Comparison of ENCODE assay signal across 9 mouse cellular contexts in the genomic region with DNA sequence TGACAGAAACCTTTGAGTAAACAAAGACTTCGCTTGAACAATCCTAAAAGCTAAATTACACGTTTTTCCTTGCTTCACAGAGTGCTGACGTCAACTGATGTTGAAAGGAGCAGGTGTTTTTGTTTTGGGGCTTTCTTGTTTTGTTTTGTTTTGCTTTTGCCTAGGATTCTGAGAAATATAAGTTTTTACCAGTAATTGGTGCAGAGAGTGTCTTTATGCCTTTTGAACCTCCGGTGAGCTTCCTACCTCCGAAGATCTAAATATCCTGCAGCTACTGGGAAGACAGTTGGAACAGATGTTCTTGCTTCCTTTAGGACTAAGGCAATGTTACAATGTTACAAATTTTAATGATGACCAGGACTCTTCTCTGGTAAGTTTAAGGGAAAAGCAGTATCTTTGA. TPM values are rescaled to one million over a fixed set of nuclear protein-coding genes. Genes with fewer than 3 reads are reported as not detected.
DNase-seq lines count a peak whose midpoint lies in the region; ATAC-seq and TF ChIP-seq lines count a peak whose summit lies in the region.
"Had no signal": no experiment of that assay in that cellular context is flagged by ENCODE, and none has a peak within 500 bp of the region (broad histone marks: within the 10 kb centered on the region; RNA-seq: fewer than 3 reads in every experiment).

A gene (plus strand): TSS at position 301 of the 400 bp plus-strand sequence.

- H3K4me1 ChIP-seq in kidney, embryonic 15.5 days, result peaks cover 42% of the 10 kb centered on the region
- peaks cover 0 to 13% of the 10 kb centered on the region in 2 experiments; a peak in 2 of 4 replicates for H3K4me1 ChIP-seq in ES-E14 (ENCODE audit: control insufficient read depth in 2 of 2, insufficient read depth in 2 of 2, low read length in 2 of 2, poor library complexity in 1 of 2)
- peaks cover 18% of the 10 kb centered on the region for H3K4me1 ChIP-seq in embryonic facial prominence, embryonic 13.5 days
- peaks cover 29% of the 10 kb centered on the region for H3K4me1 ChIP-seq in limb, embryonic 15.5 days

- H3K4me3 ChIP-seq in kidney, embryonic 15.5 days (replicated peaks), result peak within 1 kb of the TSS; percentile 23
- H3K4me3 ChIP-seq in ES-E14 (ENCODE audit: insufficient read depth in 1 of 2, low read depth in 1 of 2, low read length in 2 of 2, poor library complexity in 1 of 2, severe bottlenecking in 1 of 2), result peak within 1 kb of the TSS in 1 of 2 experiments; percentile 7; a peak in 1 of 4 replicates
- no peak within 1 kb of the TSS for H3K4me3 ChIP-seq in embryonic facial prominence, embryonic 13.5 days
- H3K4me3 ChIP-seq in limb, embryonic 15.5 days, result no peak within 1 kb of the TSS
- H3K4me3 ChIP-seq: megakaryocyte, embryonic 14.5 days had no signal

- no peak within 1 kb of the TSS for H3K9ac ChIP-seq in kidney, embryonic 15.5 days
- H3K9ac ChIP-seq in ES-E14 (ENCODE audit: insufficient read depth, low read depth, low read length, poor library complexity, severe bottlenecking), result no peak within 1 kb of the TSS
- H3K9ac ChIP-seq in embryonic facial prominence, embryonic 13.5 days, result no peak within 1 kb of the TSS
- no peak within 1 kb of the TSS for H3K9ac ChIP-seq in limb, embryonic 15.5 days

- peak within 1 kb of the TSS; percentile 66 for H3K27ac ChIP-seq in kidney, embryonic 15.5 days
- no peak within 1 kb of the TSS for H3K27ac ChIP-seq in ES-E14 (ENCODE audit: insufficient read depth, low read depth, low read length, poor library complexity, severe bottlenecking)
- no peak within 1 kb of the TSS for H3K27ac ChIP-seq in embryonic facial prominence, embryonic 13.5 days
- H3K27ac ChIP-seq in limb, embryonic 15.5 days, result no peak within 1 kb of the TSS

- no peak for ATAC-seq in kidney, embryonic 15.5 days (replicated peaks; ENCODE audit: low FRiP score)
- ATAC-seq in embryonic facial prominence, embryonic 13.5 days (ENCODE audit: insufficient number of reproducible peaks, insufficient read depth, low FRiP score, low TSS enrichment, low read depth), result no peak
- no peak for ATAC-seq in limb, embryonic 15.5 days (ENCODE audit: insufficient number of reproducible peaks, low FRiP score, low TSS enrichment, low read depth)
- ATAC-seq in megakaryocyte, adult 5-6 weeks (ENCODE audit: poor library complexity, severe bottlenecking), result no peak
- no peak for ATAC-seq in erythroid progenitor cell, adult 5-6 weeks (replicated peaks; ENCODE audit: low FRiP score, poor library complexity, severe bottlenecking)

- peaks cover 61% of the 10 kb centered on the region for H3K27me3 ChIP-seq in kidney, embryonic 15.5 days
- H3K27me3 ChIP-seq in embryonic facial prominence, embryonic 13.5 days, result peaks cover 64% of the 10 kb centered on the region
- H3K27me3 ChIP-seq in limb, embryonic 15.5 days, result peaks cover 10% of the 10 kb centered on the region; the same call in 1 of the 2 replicates

- no peak for DNase-seq in kidney, postnatal 10 days
- no peak for DNase-seq in ES-E14 (ENCODE audit: low read depth, low spot score)
- DNase-seq: thymus, postnatal 14 days had no signal

- H3K9me3 ChIP-seq in kidney, embryonic 15.5 days (replicated peaks), result no peaks in the 10 kb centered on the region
- H3K9me3 ChIP-seq in ES-E14 (ENCODE audit: control insufficient read depth, insufficient read depth, low read depth, low read length), result no peaks in the 10 kb centered on the region
- H3K9me3 ChIP-seq in embryonic facial prominence, embryonic 13.5 days, result no peaks in the 10 kb centered on the region
- H3K9me3 ChIP-seq in limb, embryonic 15.5 days, result no peaks in the 10 kb centered on the region
- H3K9me3 ChIP-seq: megakaryocyte, embryonic 14.5 days had no signal

- 63% methylated on average over 5 of the region's 5 CpGs for WGBS in kidney, embryonic 15.5 days
- 33% methylated on average over 5 of the region's 5 CpGs for WGBS in embryonic facial prominence, embryonic 13.5 days
- WGBS in limb, embryonic 15.5 days, result 53% methylated on average over 5 of the region's 5 CpGs

- in situ Hi-C loops in ES-E14 (cut with MboI; ENCODE audit: low sequenced_read_pairs in 2 of 2, unreplicated experiment in 2 of 2), result no loop called here

- no peaks in the 10 kb centered on the region for H3K36me3 ChIP-seq in kidney, embryonic 15.5 days
- H3K36me3 ChIP-seq in ES-E14 (ENCODE audit: control insufficient read depth, insufficient read depth, low read length, poor library complexity, severe bottlenecking), result peaks cover 4% of the 10 kb centered on the region; the same call in 1 of the 2 replicates
- no peaks in the 10 kb centered on the region for H3K36me3 ChIP-seq in embryonic facial prominence, embryonic 13.5 days
- no peaks in the 10 kb centered on the region for H3K36me3 ChIP-seq in limb, embryonic 15.5 days

- peak within 1 kb of the TSS; percentile 49 for H3K4me2 ChIP-seq in kidney, embryonic 15.5 days
- peak within 1 kb of the TSS; percentile 32; the same call in 1 of the 2 replicates for H3K4me2 ChIP-seq in embryonic facial prominence, embryonic 13.5 days
- peak within 1 kb of the TSS; percentile 24; the same call in 1 of the 2 replicates for H3K4me2 ChIP-seq in limb, embryonic 15.5 days

TF ChIP-seq in ES-E14, 5 proteins besides CTCF, POLR2A, EP300 and RAD21:
- no peak for TF ChIP-seq MAFK (IDR thresholded peaks at IDR 0.05; ENCODE audit: insufficient read depth, low read depth, low read length)
- TF ChIP-seq HCFC1 (IDR thresholded peaks at IDR 0.05; ENCODE audit: borderline replicate concordance, insufficient read depth, low read length), result no peak
- TF ChIP-seq CHD2 (IDR thresholded peaks at IDR 0.05; ENCODE audit: low read depth, low read length), result no peak
- no peak for TF ChIP-seq ZNF384 (IDR thresholded peaks at IDR 0.05; ENCODE audit: low read depth, low read length)
- TF ChIP-seq ZC3H11A (IDR thresholded peaks at IDR 0.05; ENCODE audit: borderline replicate concordance, low read depth, low read length), result no peak

RNA-seq across cellular contexts. Expression of the gene that starts here (rescaled TPM):
- polyA plus RNA-seq in kidney, embryonic 15.5 days (2015; fragmentation: Nextera tagmentation; extraction: Ambion mirVana), result 17.9 and 20.5 TPM in 2 replicates
- total RNA-seq in ES-E14 (2012; rRNA removed), result 13.3 and 18.9 TPM in 2 replicates
- polyA plus RNA-seq in embryonic facial prominence, embryonic 13.5 days (2015; fragmentation: Nextera tagmentation; extraction: Ambion mirVana), result 18.8 and 20.5 TPM in 2 replicates
- 41.0 and 46.0 TPM in 2 replicates for polyA plus RNA-seq in limb, embryonic 15.5 days (2015; fragmentation: Nextera tagmentation; extraction: Ambion mirVana)
- total RNA-seq in megakaryocyte, adult 5-6 weeks (2015), result not detected in 2 replicates
- total RNA-seq in megakaryocyte, adult 5-6 weeks (2017), result 0.04 TPM in 1 of 2 replicates, not detected in the other
- total RNA-seq in erythroid progenitor cell, adult 5-6 weeks (2015; ENCODE audit: low replicate concordance), result not detected in 2 replicates
- total RNA-seq in erythroid progenitor cell, adult 5-6 weeks (2017; ENCODE audit: low replicate concordance), result not detected in 2 replicates

Comparison
In these comparisons a context has a peak if more than half of its experiments do, and no peak if none do; other contexts are left out.
1. RNA of the gene that starts here (total RNA-seq): 13.3 to 18.9 TPM in ES-E14; 0.04 TPM in megakaryocyte, adult 5-6 weeks and not detected in erythroid progenitor cell, adult 5-6 weeks; every median in the first group is over 10 times any median in the second.
2. Peak in every context shown above with its lines, with median percentiles within 50 percentile points of each other: H3K4me2 ChIP-seq.